Mouse (Mus musculus): ENCODE results near the gene Ybx3. TPM values are rescaled to one million over a fixed set of nuclear protein-coding genes. Genes with fewer than 3 reads are reported as not detected.

The Ybx3 gene
- polyA plus RNA-seq (2015; fragmentation: Nextera tagmentation; extraction: Ambion mirVana), result 41.1 and 44.1 TPM in 2 replicates

GRCm38 (mm10) chr6:131388040-131389021 is at the start of gene Ybx3:
Ybx3 (minus strand) TSS chr6:131388476.
- H3K27me3 ChIP-seq (replicated peaks; ENCODE audit: insufficient read depth, low read length), result no peaks in the 10 kb centered on the region
- peak within 1 kb of the TSS; percentile 92 for H3K4me2 ChIP-seq (replicated peaks; ENCODE audit: low read depth, low read length)
- H3K9me3 ChIP-seq (ENCODE audit: low read length), result no peaks in the 10 kb centered on the region
- peak; percentile 95 for DNase-seq (ENCODE audit: low spot score)
- ATAC-seq, result peak; percentile 91
- H3K4me1 ChIP-seq (ENCODE audit: insufficient read depth, low read depth, low read length), result peaks cover 12% of the 10 kb centered on the region; the same call in 1 of the 2 replicates
- peak within 1 kb of the TSS; percentile 86 for H3K9ac ChIP-seq (replicated peaks; ENCODE audit: low read depth)
- TF ChIP-seq CTCF (IDR thresholded peaks at IDR 0.05) (no peak), EP300 (IDR thresholded peaks at IDR 0.05) (no peak)
- no peaks in the 10 kb centered on the region for H3K36me3 ChIP-seq (ENCODE audit: insufficient read depth, low read length)
- peak within 1 kb of the TSS; percentile 77 for H3K4me3 ChIP-seq (ENCODE audit: low read depth, low read length)
- peak within 1 kb of the TSS; percentile 93 for H3K27ac ChIP-seq (ENCODE audit: low read length)
- whole genome bisulfite sequencing, result 2% methylated on average over 62 of the region's 107 CpGs

- DNase-seq (ENCODE audit: low spot score), result no peak
- H3K27ac ChIP-seq (ENCODE audit: low read length), result no peak overlapping the region
- H3K4me1 ChIP-seq (ENCODE audit: insufficient read depth, low read depth, low read length), result no peaks in the 10 kb centered on the region
- ATAC-seq, result no peak
- no peaks in the 10 kb centered on the region for H3K9me3 ChIP-seq (ENCODE audit: low read length)
- H3K27me3 ChIP-seq (replicated peaks; ENCODE audit: insufficient read depth, low read length), result no peaks in the 10 kb centered on the region
- H3K4me2 ChIP-seq (replicated peaks; ENCODE audit: low read depth, low read length), result no peak overlapping the region
- H3K4me3 ChIP-seq (ENCODE audit: low read depth, low read length), result no peak overlapping the region
- no peaks in the 10 kb centered on the region for H3K36me3 ChIP-seq (ENCODE audit: insufficient read depth, low read length)
- TF ChIP-seq CTCF (IDR thresholded peaks at IDR 0.05) (no peak), EP300 (IDR thresholded peaks at IDR 0.05) (no peak)
- H3K9ac ChIP-seq (replicated peaks; ENCODE audit: low read depth), result no peak overlapping the region
These were observed 48.4 kb upstream of the Ybx3 start for GRCm38 (mm10) chr6:131436626-131437025.

DNA sequence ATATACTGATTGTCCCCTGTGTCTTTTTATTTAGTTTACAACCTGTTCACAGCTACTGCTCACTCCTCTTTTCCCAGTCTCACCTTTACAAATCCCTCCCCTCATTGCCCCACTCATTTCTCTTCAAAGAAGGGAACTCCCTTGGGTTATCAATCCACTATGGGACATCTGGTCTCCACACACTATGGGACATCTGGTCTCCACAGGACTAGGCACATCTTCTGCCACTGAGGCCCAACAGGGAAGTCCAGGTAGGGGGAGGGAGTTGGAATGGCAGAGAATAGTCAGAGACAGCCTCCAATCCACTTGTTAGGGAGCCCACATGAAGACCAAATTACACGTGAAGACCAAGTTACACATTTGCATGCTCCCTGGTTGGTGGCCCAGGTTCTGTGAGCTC is 45.8 kb upstream of the Ybx3 start:
- no peak for DNase-seq (ENCODE audit: low spot score)
- Histone ChIP-seq H3K4me1 (ENCODE audit: insufficient read depth, low read depth, low read length) (no peaks in the 10 kb centered on the region), H3K4me2 (replicated peaks; ENCODE audit: low read depth, low read length) (peak overlapping the region; percentile 53; the same call in 1 of the 2 replicates), H3K36me3 (ENCODE audit: insufficient read depth, low read length) (no peaks in the 10 kb centered on the region), H3K9me3 (ENCODE audit: low read length) (no peaks in the 10 kb centered on the region), H3K4me3 (ENCODE audit: low read depth, low read length) (peak overlapping the region; percentile 29), H3K27me3 (replicated peaks; ENCODE audit: insufficient read depth, low read length) (no peaks in the 10 kb centered on the region), H3K27ac (ENCODE audit: low read length) (no peak overlapping the region), H3K9ac (replicated peaks; ENCODE audit: low read depth) (no peak overlapping the region)
- ATAC-seq, result no peak
- TF ChIP-seq CTCF (IDR thresholded peaks at IDR 0.05), result no peak
- TF ChIP-seq EP300 (IDR thresholded peaks at IDR 0.05), result no peak
- WGBS, result 40% methylated on average over 1 of the region's 1 CpGs

GRCm38 (mm10) chr6:131433153-131434048 is 45.1 kb upstream of the Ybx3 start:
- DNase-seq (ENCODE audit: low spot score) (peak; percentile 10), ATAC-seq (0 out of 2 replicates have a peak, but pooled peaks have one; percentile 33)
- Histone ChIP-seq H3K27me3 (replicated peaks; ENCODE audit: insufficient read depth, low read length) (no peaks in the 10 kb centered on the region), H3K4me1 (ENCODE audit: insufficient read depth, low read depth, low read length) (no peaks in the 10 kb centered on the region), H3K36me3 (ENCODE audit: insufficient read depth, low read length) (no peaks in the 10 kb centered on the region), H3K4me3 (ENCODE audit: low read depth, low read length) (peak overlapping the region; percentile 29), H3K4me2 (replicated peaks; ENCODE audit: low read depth, low read length) (peak overlapping the region; percentile 53), H3K9me3 (ENCODE audit: low read length) (no peaks in the 10 kb centered on the region), H3K27ac (ENCODE audit: low read length) (no peak overlapping the region), H3K9ac (replicated peaks; ENCODE audit: low read depth) (0 out of 2 replicates have a peak overlapping the region, but pooled peaks have one; percentile 6)
- WGBS, result 7% methylated on average over 36 of the region's 39 CpGs
- TF ChIP-seq EP300 (IDR thresholded peaks at IDR 0.05) (no peak), CTCF (IDR thresholded peaks at IDR 0.05) (no peak)

DNA sequence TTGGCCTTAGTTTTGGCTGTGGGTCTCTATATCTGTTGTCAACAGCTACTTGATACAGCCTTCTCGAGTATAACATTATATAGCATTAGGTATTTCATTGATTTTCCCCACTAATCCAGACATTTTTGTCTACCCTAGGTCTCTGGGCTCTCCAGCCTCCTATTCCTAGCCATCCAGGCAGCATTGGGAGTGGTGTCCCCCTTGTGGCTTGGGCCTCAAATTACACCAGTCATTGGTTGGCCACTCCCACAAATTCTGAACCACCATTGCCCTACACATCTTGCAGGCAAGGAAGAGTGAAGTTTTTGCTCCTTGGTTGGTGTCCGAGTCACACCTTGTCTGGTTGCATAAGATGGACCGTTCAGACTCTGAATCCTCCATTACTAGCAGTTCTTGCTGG is 33.3 kb upstream of the Ybx3 start:
- no peak overlapping the region for H3K9ac ChIP-seq (replicated peaks; ENCODE audit: low read depth)
- no peak overlapping the region for H3K4me3 ChIP-seq (ENCODE audit: low read depth, low read length)
- H3K27ac ChIP-seq (ENCODE audit: low read length), result no peak overlapping the region
- TF ChIP-seq CTCF (IDR thresholded peaks at IDR 0.05), result peak; percentile 81
- TF ChIP-seq EP300 (IDR thresholded peaks at IDR 0.05), result no peak
- ATAC-seq (no peak), DNase-seq (ENCODE audit: low spot score) (peak; percentile 48)
- H3K36me3 ChIP-seq (ENCODE audit: insufficient read depth, low read length), result no peaks in the 10 kb centered on the region
- H3K27me3 ChIP-seq (replicated peaks; ENCODE audit: insufficient read depth, low read length), result no peaks in the 10 kb centered on the region
- no peaks in the 10 kb centered on the region for H3K4me1 ChIP-seq (ENCODE audit: insufficient read depth, low read depth, low read length)
- H3K4me2 ChIP-seq (replicated peaks; ENCODE audit: low read depth, low read length), result no peak overlapping the region
- no peaks in the 10 kb centered on the region for H3K9me3 ChIP-seq (ENCODE audit: low read length)
- 63% methylated on average over 3 of the region's 3 CpGs for WGBS

GRCm38 (mm10) chr6:131419614-131420013 is 31.3 kb upstream of the Ybx3 start:
- WGBS, result 64% methylated on average over 3 of the region's 3 CpGs
- TF ChIP-seq EP300 (IDR thresholded peaks at IDR 0.05) (no peak), CTCF (IDR thresholded peaks at IDR 0.05) (no peak)
- no peaks in the 10 kb centered on the region for H3K36me3 ChIP-seq (ENCODE audit: insufficient read depth, low read length)

More at GRCm38 (mm10) chr6:131419614-131420013, 31.3 kb upstream of the Ybx3 start:
- Histone ChIP-seq H3K4me3 (ENCODE audit: low read depth, low read length) (no peak overlapping the region), H3K4me1 (ENCODE audit: insufficient read depth, low read depth, low read length) (no peaks in the 10 kb centered on the region), H3K9ac (replicated peaks; ENCODE audit: low read depth) (no peak overlapping the region), H3K27me3 (replicated peaks; ENCODE audit: insufficient read depth, low read length) (no peaks in the 10 kb centered on the region), H3K27ac (ENCODE audit: low read length) (no peak overlapping the region), H3K9me3 (ENCODE audit: low read length) (no peaks in the 10 kb centered on the region), H3K4me2 (replicated peaks; ENCODE audit: low read depth, low read length) (no peak overlapping the region)
- ATAC-seq, result no peak
- no peak for DNase-seq (ENCODE audit: low spot score)
